Mouse (Mus musculus) thymus, postnatal 10 days (tissue): ENCODE results near the gene Lypla2.

Experiments
- DNase-seq, 2 experiments: peaks; one replicate each; pipeline ENCODE4 v3.0.0; 2021; ENCODE audit warnings: low spot score in 2 of 2

Gene Lypla2

DNA sequence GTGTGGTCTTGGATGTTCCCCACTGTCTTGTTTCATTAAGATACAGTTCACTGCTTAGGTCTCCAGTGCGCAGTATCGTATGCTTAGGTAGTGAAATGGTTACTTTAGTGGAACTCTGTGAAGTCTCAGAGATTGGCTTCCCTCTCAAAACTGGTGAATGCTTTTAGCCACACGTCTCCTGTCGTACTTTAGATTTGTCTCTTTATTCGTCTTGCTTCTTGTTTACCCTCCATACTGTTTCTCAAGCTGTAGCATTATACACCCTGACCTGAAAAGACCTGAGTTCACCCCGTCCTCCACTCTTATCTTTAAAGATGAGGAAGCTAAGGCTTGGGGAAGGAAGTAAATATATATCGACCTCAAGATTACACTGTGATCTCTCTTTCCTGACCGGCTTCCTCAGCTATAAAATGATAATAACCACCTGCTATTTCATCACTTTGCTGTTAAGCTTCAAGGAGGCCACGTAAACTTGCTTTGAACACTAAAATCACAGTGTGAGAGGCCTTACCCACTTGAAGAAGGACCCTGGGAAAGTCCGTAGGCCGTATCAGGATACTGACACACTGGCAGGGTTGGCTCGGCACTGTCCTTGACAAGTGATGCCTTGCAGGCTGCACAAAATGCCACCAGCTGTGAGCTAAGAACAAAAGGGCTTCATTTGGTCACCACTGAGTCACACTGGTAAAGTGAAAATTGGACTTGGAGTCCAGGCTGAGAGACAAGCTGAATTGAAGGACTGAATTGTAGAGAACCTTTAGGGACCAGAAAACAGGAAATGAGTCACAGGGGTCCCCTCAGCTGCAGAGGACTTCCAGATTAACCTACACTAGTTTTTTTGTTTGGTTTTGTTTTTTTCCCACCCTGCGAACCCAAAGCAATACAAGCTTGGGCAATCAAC lies 735 bp upstream of the Lypla2 start:
- DNase-seq, result no peak

DNA sequence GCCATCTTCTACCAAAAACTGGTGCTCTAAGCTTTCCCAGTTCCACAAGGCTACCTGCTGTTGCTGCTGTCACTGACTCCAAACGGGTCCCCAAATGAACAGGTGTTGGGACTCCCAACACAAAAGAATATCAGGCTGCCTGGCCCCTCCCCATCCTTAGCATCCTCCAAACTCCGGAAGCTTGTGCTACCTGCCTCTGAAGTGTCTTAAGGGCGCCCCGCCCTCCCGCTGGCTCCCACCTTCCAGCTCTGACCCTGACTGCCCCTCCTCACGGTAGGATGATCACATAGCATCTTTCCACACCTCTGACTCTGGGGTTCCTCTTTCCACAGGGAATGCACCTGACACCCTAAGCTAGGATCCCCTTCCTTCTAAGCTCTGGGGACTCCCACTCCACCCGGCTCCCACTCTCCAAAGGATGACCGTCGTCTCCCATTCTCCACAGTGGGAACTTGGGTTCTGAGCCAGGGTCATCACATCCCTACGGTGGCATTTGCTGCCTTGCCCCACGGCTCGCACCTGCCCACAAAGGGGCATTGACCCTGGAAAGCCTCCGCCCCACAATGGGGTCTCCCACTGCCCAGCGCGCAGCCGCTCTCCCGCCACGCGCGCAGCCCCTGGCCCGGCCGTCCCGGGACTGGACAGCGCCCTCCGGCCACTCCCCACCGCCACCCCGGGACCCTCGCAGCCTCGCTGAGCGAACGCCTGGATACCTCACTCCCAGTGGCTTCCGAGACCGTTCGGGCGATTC lies 446 bp downstream of the Lypla2 start:
- peak; percentile 44 to 46 for DNase-seq

DNA sequence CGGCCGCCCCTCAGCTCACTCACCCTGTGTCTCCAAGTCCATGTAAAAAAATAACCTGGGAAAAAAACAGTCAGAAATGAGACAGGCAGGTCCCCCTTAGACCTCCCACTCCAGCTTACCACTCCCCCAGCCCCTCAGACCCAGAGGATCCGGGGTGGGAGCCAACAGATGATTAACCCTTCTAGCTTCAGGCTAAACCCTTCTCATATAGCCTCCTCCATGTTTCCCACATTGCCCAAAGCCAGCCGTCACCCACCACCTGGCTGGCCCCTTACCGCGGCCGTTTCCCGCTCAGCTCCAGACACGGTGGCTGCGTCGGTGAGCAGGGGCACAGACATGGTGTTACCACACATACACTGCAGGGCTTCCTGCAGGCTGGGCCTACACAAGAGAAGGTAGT lies 1.8 kb downstream of the Lypla2 start:
- DNase-seq, result no peak

DNA sequence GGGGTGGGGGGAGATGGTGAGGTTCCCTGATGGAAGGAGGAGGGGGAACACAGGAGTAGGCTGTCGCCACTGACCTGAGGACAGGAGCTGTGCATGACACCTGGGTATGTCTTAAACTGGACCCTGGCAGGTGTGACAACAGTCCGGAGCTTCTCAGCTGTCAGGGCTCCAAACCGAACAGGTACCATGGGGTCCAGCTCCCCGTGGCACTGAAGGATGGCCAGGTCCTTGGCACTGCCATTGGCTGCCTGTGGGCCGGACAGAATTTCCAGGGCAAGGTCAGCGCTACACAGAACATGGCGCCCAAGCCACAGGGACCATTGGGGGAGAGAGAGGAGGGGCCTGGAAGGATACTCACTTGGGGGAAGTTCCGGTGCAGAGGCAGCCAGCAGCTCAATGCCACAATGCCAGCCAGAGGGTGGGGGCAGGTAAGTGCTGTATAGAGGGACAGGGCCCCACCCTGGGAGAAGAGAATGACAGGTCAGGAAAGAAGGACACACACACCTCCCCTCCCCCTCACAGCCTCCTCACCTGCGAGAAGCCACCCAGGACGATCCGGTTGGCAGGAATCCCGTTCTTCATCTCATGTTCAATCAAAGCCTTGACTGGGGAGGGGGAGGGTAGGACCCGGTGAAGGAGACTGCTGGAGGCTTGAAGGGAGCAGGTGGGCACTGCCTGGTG lies 3.2 kb downstream of the Lypla2 start:
- no peak for DNase-seq

DNA sequence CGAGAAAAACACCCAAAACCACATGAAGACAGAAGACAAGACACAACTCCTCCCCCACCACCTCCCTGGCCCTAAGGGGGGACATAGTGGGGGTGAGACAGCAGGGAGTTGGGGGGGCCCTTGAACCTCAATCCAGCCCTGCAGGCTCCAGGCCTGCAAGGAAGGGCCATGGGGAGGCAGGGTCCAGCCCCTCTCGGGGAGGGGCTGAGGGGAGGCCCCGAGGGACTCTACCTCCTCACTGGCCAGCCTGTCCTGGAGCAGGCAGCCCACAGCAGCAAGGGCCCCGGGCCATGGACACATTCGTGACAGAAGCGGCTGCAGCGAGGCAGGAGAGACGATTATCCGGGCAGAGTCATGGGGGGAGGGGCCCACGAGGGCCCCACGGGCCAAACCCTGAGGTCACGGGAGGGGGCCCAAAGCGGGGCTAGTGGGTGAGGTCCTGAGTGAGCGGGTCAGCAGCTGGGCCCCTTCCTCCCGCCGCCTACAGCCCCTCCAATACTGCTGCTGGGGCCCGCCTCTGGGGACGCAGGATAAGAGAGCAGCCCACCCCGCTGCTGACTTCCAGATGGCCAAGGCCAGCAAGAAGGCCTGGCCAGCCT lies 4.1 kb downstream of the Lypla2 start:
- no peak for DNase-seq

DNA sequence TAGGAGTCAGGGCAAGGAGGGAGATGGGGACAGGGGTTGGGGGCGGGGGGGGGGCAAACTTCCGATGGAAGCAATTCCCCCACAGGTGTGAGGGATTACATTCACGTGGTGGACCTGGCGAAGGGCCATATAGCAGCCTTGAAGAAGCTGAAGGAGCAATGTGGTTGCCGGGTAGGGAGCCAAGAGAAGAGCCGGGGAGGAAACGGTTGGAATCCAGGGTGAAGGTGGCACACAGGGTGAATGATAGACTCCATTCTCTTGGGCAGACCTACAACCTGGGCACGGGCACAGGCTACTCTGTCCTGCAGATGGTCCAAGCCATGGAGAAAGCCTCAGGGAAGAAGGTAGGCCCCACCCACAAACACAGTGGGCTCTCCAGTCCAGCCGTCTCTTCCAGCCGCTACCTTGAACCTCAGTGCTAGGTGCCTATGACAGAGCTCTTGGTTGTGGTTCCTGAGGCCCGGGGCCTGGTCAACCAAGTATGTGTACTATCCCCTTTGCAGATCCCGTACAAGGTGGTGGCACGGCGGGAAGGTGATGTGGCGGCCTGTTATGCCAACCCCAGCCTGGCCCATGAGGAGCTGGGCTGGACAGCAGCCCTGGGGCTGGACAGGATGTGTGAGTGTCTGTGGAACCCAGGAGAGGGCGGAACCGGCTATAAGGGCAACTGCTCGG lies 5.2 kb downstream of the Lypla2 start:
- no peak for DNase-seq

DNA sequence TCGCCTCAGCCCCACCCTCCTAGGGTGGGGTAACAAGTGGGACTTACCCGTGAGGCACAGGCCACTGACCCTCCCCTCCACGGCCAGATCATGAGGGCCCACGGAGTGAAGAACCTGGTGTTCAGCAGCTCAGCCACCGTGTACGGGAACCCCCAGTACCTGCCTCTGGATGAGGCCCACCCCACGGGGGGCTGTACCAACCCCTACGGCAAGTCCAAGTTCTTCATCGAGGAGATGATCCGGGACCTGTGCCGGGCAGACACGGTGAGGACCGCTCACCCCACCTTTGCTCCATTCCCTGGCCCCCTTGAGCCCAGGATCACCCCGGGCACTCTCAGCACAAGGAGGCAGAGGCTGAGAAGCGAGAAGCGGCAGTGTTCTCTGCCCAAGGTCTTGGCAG lies 6.1 kb downstream of the Lypla2 start:
- DNase-seq, result no peak

DNA sequence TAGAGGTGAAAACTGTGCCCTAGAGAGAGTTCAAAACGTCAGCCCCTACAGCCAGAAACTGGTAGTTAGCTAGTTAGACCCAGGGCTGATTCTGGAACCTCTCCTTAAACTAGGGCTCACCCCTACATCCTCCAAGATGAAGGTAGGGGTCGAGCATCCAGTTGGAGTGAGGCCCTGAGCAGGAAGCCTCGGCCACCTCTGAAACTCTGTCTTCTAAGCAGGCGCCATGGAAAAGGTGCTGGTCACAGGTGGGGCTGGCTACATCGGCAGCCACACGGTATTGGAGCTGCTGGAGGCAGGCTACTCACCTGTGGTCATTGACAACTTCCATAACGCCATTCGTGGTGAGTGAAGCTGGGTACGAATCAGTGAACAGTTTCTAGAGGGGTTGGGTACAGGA lies 7.3 kb downstream of the Lypla2 start:
- no peak for DNase-seq

DNA sequence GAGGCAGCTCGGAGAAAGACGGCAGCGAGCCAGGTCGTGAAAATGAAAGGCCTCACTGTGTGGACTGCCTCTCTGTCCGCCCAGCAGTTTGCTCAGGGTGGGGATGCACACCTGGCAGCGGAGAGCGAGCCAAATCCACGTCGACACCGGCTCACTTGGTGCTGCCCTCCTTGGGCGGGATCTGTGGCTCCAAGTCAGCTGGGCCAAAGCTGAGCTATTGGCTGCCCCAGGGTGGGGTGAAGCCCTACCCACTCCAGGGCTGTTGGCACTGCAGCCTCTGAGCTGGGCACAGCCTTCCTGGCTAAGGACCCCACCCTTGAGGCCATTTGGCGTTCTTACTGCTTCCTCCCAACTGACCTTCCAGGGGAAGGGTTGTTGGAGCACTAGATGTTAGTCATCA lies 8.0 kb downstream of the Lypla2 start:
- peak in 1 of 2 experiments; percentile 30 for DNase-seq

DNA sequence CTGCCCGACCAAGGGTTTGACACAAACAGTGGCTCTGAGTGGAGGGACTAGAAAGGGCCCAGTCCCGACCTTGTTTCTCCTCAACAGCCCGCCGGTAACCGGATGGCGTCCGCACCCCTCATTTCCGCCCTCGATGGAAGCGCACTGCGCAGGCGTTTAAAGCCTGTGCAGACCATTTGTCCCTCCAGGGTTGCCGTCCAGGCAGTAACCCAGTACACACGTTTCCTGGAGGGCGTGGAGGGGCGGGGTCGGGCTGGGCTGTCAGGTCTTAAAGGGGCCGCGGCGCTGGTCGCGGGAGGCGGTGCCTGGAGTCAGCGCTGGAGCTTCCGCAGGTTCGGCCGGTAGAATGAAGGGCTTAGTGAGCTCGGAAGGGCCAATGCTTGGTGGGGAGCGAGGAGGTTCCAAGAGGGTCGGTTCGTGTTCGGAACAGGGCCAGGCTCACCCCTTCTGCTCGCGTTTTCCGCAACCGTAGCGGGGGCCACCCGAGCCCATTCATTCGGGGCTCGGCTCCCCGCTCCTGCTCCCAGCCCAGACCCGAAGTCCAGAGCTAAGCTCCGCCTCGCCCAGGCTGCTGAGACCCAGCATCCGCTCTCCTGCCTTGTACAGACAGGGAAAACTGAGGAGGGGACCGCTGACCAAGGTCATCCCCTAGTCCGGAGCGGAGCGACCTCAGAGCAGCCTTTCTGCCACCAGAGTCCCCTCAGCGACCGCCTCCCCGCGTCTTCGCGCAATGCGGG lies 8.8 kb downstream of the Lypla2 start, which contains the start of gene Gale:
Gale (plus strand) TSS at position 271 of the 737 bp plus-strand sequence.
- DNase-seq, result peak; percentile 92 to 93

DNA sequence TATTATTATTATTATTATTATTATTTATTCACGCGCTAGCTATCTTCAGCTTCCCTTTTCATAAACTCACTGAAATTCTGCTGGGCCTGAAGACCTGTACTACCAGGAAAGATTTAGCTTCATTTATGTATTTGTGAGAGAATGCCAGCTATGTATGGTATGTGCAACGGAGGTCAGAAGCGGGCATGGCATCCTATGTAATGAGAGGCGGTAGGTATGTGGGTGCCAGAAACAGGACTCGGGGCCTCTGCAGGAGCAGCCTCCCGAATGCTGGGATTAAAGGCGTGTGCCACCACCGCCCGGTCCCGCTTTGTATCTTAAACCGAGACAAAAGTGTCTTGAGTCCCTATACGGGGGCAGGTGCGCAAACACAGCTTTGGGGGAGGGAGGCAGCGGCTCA lies 9.5 kb downstream of the Lypla2 start:
- DNase-seq, result no peak

DNA sequence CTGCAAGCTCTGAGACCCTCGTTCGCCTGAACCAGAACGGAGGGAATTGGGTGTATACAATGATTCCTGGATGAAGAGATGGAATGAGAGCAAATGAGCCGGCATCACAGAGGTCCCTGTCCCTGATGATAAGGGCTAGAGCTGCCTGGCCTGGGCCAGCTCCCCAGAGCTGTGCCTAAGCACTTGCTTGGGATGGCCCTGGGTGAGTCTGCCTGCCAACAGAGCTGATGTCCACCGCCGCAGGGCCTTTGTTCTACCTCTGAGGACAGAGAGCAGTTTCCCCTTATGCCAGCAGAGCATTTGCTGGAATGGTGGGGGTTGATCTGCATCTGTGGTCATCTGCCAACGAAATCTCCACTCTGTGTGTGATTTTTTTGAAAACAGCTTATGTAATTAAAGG lies 10.2 kb downstream of the Lypla2 start:
- no peak for DNase-seq

DNA sequence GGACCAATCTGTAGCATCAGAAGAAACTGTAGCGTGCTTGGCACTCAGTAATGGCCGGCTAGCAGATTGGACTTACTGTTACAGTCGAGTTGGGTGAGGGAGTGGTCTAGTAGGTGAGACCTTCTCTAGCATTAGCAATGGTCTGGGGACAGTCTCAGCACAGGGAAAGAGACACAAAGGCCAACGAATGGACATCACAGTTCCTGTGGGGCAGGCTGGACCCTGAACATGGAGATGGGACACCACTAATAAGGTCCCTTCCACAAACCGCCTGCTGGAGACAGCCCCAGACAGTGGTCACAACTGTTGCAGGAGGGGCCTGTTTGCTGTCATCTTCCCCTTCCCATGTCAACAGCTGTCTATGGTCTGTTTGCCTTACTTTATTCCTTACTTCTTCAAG lies 10.7 kb downstream of the Lypla2 start:
- no peak for DNase-seq

DNA sequence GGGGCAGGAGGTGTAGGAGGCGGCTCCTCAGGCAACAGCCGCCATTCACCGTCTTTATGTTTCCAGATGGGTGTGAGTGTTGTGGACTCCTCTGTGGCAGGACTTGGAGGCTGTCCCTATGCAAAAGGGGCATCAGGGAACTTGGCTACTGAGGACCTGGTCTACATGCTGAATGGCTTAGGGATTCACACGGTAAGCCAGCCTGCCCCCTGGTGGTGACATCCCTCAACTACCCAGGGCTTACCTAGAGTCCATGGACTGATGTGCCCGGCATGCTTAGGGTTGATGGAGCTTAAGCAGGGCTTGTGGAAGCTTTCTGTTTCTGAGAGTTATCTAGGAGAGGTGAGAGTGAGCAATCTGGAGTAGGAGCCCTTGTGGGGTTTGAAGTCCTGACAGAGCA lies 11.7 kb downstream of the Lypla2 start:
- DNase-seq, result peak; percentile 66 to 86

DNA sequence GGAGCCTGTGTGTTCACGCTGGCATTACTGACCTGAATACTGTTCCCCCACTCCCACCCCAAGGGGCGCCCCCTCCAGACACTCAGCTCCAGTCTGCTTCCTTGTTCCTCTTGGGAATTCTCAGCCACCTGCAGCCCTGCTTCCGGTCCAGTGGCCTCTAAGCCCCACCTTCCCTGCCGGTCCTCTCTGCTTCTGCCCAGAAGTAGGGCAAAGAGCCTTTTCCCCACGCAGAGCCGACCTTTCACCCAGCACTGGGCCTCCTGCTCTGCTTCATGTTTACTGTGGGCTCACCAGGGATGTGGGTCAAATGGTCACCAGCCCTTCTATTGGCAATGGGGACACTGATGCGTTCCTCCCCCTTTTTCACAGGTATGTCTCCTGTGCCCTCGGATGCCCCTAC lies 14.1 kb downstream of the Lypla2 start:
- no peak for DNase-seq

DNA sequence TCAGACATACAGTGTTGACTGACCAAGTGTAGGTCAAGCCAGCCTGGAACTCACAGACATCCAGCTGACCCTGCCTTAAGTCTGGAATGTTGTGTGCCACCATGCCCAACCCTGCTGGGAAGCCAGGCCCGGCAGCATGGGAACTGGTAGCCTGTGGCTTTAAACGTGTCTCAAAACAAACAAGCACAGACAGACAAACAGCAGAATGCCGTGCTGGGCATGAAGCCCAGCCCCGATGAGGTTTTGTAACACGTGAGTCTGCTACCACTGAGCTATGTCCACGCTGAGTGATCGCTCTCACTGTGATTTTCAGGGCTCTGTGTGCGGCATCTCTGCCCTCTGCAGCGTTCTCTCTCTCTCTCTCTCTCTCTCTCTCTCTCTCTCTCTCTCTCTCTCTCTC lies 16.5 kb downstream of the Lypla2 start:
- no peak for DNase-seq

DNA sequence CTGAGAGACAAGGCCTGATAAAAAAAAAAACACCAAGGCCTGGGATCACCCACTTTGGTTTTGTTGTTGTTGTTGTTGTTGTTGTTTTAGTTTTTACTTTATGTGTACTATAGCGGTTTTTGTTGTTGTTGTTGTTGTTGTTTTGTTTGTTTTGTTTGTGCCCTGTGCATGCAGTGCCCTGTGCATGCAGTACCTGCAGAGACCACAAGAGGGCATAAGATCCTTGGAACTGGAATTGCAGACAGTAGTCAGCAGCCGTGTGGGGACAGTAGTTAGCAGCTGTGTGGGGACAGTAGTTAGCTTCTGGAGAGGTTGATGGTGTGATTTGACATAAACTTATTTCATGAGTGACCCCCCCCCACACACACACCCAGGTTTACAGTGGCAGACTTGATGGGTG lies 18.2 kb downstream of the Lypla2 start:
- peak; percentile 48 to 81 for DNase-seq

DNA sequence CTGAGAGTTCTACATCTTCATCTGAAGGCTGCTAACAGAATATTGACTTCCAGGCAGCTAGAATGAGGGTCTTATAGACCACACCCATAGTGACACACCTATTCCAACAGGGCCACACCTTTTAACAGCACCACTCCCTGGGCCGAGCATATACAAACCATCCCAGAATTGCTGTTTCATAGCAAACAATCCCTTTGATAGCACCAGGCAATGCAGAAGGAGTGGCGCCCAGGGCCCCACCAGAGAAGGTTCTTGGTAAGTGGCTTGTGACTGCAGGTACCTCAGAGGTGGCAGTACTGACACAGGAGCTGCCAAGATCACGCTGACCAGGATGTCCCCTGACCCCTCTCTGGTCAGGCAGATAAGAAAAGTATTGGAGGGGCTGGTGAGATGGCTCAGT lies 19.2 kb downstream of the Lypla2 start:
- no peak for DNase-seq

DNA sequence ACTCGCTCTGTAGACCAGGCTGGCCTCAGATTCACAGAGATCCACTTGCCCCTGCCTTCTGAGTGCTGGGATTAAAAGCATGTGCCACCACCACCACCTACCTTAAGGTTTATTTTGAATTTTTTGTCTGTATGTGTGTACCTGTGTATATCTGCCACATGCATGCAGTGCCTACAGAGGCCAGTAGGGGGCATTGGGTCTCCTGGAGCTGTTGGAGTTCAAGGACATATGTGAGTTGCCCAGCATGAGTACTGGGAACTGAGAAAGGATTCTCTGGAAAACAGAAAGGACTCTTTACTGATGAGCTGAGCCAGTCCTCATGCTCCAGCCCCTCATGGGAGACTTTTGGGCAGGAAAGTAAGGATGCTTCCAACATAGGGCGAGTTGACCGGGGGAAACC lies 20.9 kb downstream of the Lypla2 start:
- DNase-seq, result no peak

DNA sequence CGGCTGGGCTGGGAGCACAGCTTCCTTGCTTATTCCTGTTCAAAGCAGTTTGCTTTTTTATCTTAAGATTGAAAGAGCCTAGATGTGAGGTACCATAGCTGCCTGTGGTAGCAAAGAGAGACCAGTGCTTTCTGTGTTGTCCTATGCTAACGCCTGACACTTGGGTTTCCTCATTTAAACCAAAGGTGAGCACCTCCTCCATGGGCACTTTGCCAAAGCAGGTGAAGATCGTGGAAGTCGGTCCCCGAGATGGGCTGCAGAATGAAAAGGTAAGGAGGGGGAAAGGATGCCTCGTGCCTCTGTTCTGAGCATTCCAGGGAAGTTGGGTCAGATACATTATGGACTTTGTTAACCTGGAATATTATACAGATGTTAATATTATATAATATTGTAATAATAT lies 22.1 kb downstream of the Lypla2 start:
- no peak for DNase-seq

DNA sequence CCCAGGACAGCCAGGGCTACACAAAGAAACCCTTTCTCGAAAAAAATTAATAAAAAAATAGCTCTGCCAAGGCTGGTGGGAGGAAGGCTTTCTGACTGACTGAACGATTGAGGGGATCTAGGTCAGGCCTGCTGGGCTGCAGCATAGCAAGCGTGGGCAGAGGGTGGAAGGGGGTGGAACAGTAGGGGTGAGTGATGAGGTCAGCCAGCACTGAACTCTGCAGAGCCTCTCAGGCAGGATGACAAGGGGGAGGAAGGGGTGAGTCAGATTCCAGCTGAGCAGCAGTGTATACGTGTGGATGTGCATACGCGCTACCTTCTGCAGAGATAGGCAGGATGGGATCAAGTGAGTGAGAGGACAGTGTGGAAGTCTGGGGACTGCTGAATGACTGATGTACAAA lies 22.5 kb downstream of the Lypla2 start:
- no peak for DNase-seq
